Mouse (Mus musculus) liver, embryonic 13.5 days (tissue): Measurements from ENCODE around the gene Saa3. TPM values are rescaled to one million over a fixed set of nuclear protein-coding genes. Genes with fewer than 3 reads are reported as not detected.
"Not testable (repeated sequence)": the region's sequence is repeated elsewhere in the genome, so short reads cannot be mapped to it uniquely, and the experiment has no call there.

Source experiments
- ATAC-seq: fragments of 200-750 bp; cut with Nextera tagmentation; 2 replicates; pipeline ENCODE4 v1.8.0; 2017; ENCODE audit warnings: low read depth, mild to moderate bottlenecking, moderate number of reproducible peaks, moderate library complexity
- DNase-seq: peaks from one replicate; pipeline ENCODE4 v3.0.0; 2022
- H3K27ac ChIP-seq: fragments of 300-500 bp; sonication (generic); 2 replicates; pipeline ENCODE4 v1.5.1; 2015; ENCODE audit warnings: moderate library complexity, mild to moderate bottlenecking, inconsistent platforms
- H3K27me3 ChIP-seq: fragments of 300-500 bp; sonication (generic); 2 replicates; pipeline ENCODE4 v1.6.1; 2015; ENCODE audit warnings: mild to moderate bottlenecking, inconsistent platforms
- H3K36me3 ChIP-seq: fragments of 300-500 bp; sonication (generic); 2 replicates; pipeline ENCODE4 v1.6.1; 2015; ENCODE audit warnings: mild to moderate bottlenecking, inconsistent platforms
- H3K4me1 ChIP-seq: fragments of 300-500 bp; sonication (generic); replicated peaks from 2 replicates; pipeline ENCODE4 v1.6.1; 2015; ENCODE audit warnings: inconsistent platforms
- H3K4me2 ChIP-seq: fragments of 300-500 bp; sonication (generic); 2 replicates; pipeline ENCODE4 v1.6.1; 2015; ENCODE audit warnings: inconsistent platforms, mild to moderate bottlenecking, moderate library complexity
- H3K4me3 ChIP-seq: fragments of 300-500 bp; sonication (generic); replicated peaks from 2 replicates; pipeline ENCODE4 v1.5.1; 2015; ENCODE audit warnings: mild to moderate bottlenecking, inconsistent platforms
- H3K9ac ChIP-seq: fragments of 300-500 bp; sonication (generic); 2 replicates; pipeline ENCODE4 v1.6.1; 2015; ENCODE audit warnings: mild to moderate bottlenecking, inconsistent platforms
- H3K9me3 ChIP-seq: fragments of 300-500 bp; sonication (generic); replicated peaks from 2 replicates; pipeline ENCODE4 v1.6.1; 2016; ENCODE audit warnings: inconsistent platforms
- WGBS: fragments of 180-500 bp; shearing (Covaris S2); methylation state at CpG from one replicate; pipeline ENCODE4 v1.1.7; 2015; ENCODE audit not compliant: insufficient replicate concordance; 5-methylcytosine and 5-hydroxymethylcytosine counted together
- polyA plus RNA-seq: library from polyadenylated mRNA; unstranded; fragments of >200 nt; fragmentation: Nextera tagmentation; extraction: Ambion mirVana; gene quantifications from 2 replicates; pipeline ENCODE4 v1.2.1, GENCODE M21; 2015

The Saa3 gene
- polyA plus RNA-seq, 1 experiment from 2014 or later: 1.2 TPM

DNA sequence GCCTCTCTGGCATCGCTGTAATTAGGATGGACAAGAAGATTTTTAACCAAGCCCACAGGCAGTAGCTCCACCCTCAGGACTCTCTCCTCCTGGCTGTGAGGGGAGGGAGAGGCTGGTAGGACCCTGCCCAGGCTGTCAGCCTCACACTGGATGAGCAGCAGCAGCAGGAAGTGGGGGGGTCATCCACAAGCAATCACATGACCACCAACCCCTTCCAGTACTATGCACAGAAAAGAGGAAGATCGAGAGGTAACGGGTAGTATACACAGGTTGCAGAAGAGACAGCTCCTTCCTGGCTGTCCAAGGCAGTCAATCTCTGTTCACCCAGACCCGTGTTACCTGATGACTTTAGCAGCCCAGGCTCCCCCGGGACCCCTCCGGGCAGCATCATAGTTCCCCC lies 3.2 kb downstream of the Saa3 start:
- no peaks in the 10 kb centered on the region for H3K27me3 ChIP-seq
- 21% methylated on average over 6 of the region's 6 CpGs for WGBS
- no peak overlapping the region for H3K4me3 ChIP-seq
- H3K9me3 ChIP-seq: no peaks in the 10 kb centered on the region
- no peak overlapping the region for H3K27ac ChIP-seq
- no peak for DNase-seq
- no peak for ATAC-seq
- peaks cover 12% of the 10 kb centered on the region for H3K36me3 ChIP-seq
- no peak overlapping the region for H3K9ac ChIP-seq
- peaks cover 13% of the 10 kb centered on the region for H3K4me1 ChIP-seq
- no peak overlapping the region for H3K4me2 ChIP-seq

DNA sequence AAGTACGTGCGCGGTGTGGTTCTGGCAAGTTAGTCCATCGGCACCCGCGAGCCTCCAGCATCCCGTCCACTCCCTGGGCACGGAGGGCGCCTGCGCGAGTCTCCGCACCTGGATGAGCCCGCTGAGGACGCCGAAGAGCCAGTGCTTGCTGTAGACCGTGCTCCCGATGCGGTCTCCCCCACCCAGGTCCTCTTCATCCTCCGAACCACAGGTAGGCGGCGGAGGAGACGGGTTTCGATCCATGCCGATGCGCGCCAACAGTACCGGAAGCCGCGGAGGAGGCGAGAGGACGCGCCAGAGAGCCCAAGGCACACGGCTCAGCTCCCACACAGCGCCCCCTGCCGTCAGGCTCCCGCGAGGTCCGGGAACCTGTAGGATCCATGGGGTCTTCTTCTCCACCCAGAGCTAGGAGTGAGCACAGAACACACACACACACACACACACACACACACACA lies 5.1 kb downstream of the Saa3 start, which contains the start of gene Saal1:
Saal1 (minus strand) TSS at position 291 of the 455 bp plus-strand sequence.
- peak within 1 kb of the TSS; percentile 68 for H3K4me2 ChIP-seq
- DNase-seq (peak; percentile 82), ATAC-seq (peak; percentile 90)
- peaks cover 26% of the 10 kb centered on the region for H3K36me3 ChIP-seq
- H3K27ac ChIP-seq: peak within 1 kb of the TSS; percentile 60
- WGBS: under 1% methylated on average over 38 of the region's 38 CpGs
- peak within 1 kb of the TSS; percentile 84 for H3K4me3 ChIP-seq
- no peaks in the 10 kb centered on the region for H3K27me3 ChIP-seq
- peak within 1 kb of the TSS; percentile 86 for H3K9ac ChIP-seq
- peaks cover 16% of the 10 kb centered on the region for H3K4me1 ChIP-seq
- no peaks in the 10 kb centered on the region for H3K9me3 ChIP-seq

DNA sequence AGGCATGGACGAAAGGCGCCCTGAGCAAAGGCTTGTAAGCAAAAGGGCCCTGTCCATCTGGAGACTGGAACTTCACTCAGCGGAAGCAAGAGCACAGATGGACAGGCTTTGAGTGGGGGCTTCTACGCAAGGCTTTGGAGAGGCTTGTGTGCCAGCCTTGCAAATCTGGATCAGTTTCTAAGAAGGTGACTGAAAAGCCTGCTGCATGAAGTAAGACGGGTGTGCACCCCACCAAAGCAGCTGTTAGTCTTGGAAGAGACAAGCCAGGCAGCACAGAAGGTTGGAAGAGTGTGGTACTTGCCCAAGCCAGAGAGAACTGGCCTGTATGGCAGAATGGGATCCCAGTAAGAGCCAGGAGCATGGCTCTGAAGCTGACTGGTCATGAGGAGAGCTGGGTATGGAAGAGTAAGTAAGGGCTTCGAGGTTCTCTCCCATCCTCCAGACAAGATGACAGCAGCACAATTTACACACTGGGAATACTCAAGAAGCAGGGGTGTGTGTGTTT lies 14.9 kb downstream of the Saa3 start:
- 81% methylated on average over 6 of the region's 6 CpGs for WGBS
- peaks cover 90% of the 10 kb centered on the region for H3K36me3 ChIP-seq
- H3K4me3 ChIP-seq: no peak overlapping the region
- H3K9ac ChIP-seq: no peak overlapping the region
- no peaks in the 10 kb centered on the region for H3K9me3 ChIP-seq
- H3K27ac ChIP-seq: no peak overlapping the region
- ATAC-seq (no peak), DNase-seq (no peak)
- H3K27me3 ChIP-seq: no peaks in the 10 kb centered on the region
- H3K4me1 ChIP-seq: peaks cover 17% of the 10 kb centered on the region
- no peak overlapping the region for H3K4me2 ChIP-seq

DNA sequence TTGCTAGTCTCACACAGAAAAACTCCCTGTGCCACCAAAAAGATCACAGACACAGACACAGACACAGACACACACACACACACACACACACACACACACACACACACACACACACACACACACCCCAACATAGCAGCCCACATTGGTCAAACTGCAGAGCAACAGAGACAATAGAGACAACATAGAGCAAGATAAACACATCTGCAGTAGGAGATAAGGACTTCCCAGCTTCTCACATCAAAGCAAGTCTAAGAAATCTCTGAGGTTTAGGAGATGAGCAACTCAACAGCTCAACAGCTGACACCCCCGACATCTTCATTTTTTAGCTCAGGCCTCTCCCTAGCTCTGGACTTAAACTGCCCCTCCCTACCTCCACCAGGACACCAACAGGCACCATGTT lies 18.7 kb downstream of the Saa3 start:
- Histone ChIP-seq H3K4me1 (peaks cover 11% of the 10 kb centered on the region), H3K27ac (no peak overlapping the region), H3K9ac (no peak overlapping the region), H3K4me2 (no peak overlapping the region), H3K36me3 (peaks cover 76% of the 10 kb centered on the region), H3K27me3 (no peaks in the 10 kb centered on the region), H3K4me3 (no peak overlapping the region), H3K9me3 (no peaks in the 10 kb centered on the region)
- WGBS: 6% methylated on average over 1 of the region's 1 CpGs
- peak; percentile 76 for ATAC-seq
- DNase-seq: no peak

DNA sequence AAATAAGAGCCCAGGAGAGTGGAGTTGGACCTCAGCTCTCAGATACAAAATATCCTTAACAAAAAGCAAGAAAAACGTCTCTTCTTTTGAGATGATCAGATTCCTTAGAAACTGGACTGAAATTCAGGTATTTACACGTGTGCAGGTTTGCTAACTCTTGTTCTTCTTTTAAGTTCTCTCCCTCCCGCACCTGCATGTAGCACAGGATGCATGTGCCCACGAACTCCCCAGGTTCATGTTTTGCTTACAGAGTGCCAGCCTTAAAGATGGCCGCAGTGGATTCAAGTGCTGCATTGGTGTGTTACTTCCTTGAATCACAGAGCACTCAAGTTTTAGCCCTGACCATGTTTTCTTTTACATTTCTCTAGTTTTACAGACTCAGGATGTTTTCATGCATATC lies 28.7 kb downstream of the Saa3 start:
- Histone ChIP-seq H3K9ac (no peak overlapping the region), H3K27ac (no peak overlapping the region), H3K9me3 (no peaks in the 10 kb centered on the region), H3K4me1 (no peaks in the 10 kb centered on the region), H3K27me3 (no peaks in the 10 kb centered on the region), H3K4me3 (no peak overlapping the region), H3K36me3 (peaks cover 36% of the 10 kb centered on the region), H3K4me2 (no peak overlapping the region)
- ATAC-seq (no peak), DNase-seq (no peak)
- WGBS: 70% methylated on average over 5 of the region's 5 CpGs

DNA sequence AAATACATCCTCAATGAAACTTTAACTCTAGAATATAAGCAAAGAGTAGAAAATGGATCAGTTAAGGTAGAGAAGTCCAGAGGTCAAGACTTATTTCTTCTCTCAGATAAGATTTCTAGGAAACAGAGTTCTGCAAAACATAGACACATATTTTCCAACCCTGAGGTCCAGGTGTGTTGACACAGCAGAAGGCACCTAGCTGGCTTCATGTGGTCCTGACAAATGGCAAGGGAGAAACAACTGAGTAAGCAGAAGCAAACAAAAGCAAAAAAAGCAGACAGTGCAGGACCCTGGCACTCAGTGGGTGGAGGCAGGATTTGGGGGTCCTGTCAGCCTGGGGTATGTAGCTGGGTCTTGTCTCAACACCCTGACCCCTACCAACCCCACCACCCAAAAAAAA lies 34.8 kb downstream of the Saa3 start:
- Histone ChIP-seq H3K4me3 (no peak overlapping the region), H3K4me2 (no peak overlapping the region), H3K9me3 (no peaks in the 10 kb centered on the region), H3K4me1 (peaks cover 4% of the 10 kb centered on the region; the same call in 1 of the 2 replicates), H3K9ac (no peak overlapping the region), H3K27me3 (no peaks in the 10 kb centered on the region), H3K27ac (no peak overlapping the region), H3K36me3 (no peaks in the 10 kb centered on the region)
- DNase-seq: no peak
- ATAC-seq: no peak

DNA sequence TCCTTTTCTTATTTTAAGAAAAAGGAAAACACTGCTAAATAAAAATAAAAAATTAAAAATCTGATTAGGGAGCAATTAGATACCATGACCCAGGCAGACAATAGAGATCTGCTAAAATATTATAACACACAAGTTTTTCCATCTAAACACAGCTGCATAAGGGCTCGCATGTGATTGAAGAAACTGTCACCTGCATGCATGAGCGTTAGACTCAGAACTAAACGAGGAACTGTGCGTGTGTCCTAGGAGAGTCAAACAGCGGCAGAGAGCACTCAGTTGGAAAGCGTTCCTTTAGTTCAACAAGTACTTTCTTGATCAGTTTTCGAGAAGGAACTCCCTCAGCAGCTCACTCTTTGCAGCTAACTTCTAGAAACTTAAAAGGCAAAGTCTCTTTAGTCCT lies 36.5 kb downstream of the Saa3 start:
- not testable (repeated sequence) for H3K27ac ChIP-seq, H3K9ac ChIP-seq

DNA sequence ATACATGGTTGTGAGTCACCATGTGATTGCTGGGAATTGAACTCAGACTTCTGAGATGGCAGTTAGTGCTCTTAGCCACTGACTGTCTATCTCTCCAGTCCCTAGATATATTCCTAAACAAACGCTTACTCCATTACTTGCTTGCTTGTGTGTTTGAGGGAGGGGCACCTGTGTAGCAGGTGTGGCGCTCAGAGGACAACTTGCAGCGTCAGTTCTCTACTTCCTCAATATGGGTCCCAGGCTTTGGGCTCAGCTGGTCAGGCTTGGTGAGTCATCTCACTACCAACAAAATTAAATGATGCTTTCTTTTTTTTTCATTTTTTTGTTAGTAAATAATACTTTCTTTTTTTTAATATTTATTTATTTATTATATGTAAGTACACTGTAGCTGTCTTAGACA lies 37.1 kb downstream of the Saa3 start:
- Histone ChIP-seq H3K4me2 (no peak overlapping the region), H3K4me3 (no peak overlapping the region), H3K36me3 (no peaks in the 10 kb centered on the region), H3K27me3 (0 out of 2 replicates have a peak, but pooled peaks cover 2% of the 10 kb centered on the region), H3K9me3 (no peaks in the 10 kb centered on the region), H3K4me1 (peaks cover 4% of the 10 kb centered on the region; the same call in 1 of the 2 replicates), H3K9ac (no peak overlapping the region), H3K27ac (no peak overlapping the region)
- WGBS: 45% methylated on average over 3 of the region's 3 CpGs
- DNase-seq (no peak), ATAC-seq (no peak)

More for the DNA sequence above, 36.5 kb downstream of the Saa3 start:
- H3K4me3 ChIP-seq, DNase-seq, ATAC-seq, H3K4me1 ChIP-seq, H3K36me3 ChIP-seq, H3K27me3 ChIP-seq, H3K4me2 ChIP-seq, H3K9me3 ChIP-seq: not testable (repeated sequence)
- 67% methylated on average over 7 of the region's 7 CpGs for WGBS

DNA sequence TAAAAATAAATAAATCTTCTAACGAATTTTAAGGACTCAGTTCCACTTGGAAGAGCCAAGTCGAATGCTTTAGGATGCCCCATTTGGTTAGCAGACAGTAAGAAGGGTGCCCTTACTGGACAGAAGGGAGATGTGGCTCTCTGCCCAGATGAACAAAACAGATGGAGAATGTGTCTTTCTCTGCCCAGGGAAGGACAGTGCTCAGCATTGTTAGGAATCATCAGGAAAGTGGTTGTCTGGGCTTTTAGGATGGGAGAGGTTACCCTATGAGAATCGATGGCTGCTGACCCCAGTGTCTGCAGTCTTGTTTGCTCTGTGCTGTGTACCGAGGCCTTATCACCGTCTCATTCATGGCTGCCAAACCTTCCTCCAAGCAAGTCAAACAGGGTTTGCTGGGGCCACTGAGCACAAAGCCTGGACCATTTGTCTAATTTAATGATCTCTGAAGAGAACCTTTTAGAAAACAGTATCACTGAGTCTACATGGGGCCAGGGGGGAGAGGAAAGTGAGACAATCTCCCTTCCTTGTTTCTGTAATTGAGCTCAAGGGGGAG lies 38.6 kb downstream of the Saa3 start:
- no peak overlapping the region for H3K27ac ChIP-seq
- H3K36me3 ChIP-seq: no peaks in the 10 kb centered on the region
- H3K4me1 ChIP-seq: peaks cover 4% of the 10 kb centered on the region; the same call in 1 of the 2 replicates
- H3K4me3 ChIP-seq: no peak overlapping the region
- WGBS: 38% methylated on average over 5 of the region's 5 CpGs
- H3K27me3 ChIP-seq: 0 out of 2 replicates have a peak, but pooled peaks cover 3% of the 10 kb centered on the region
- no peak overlapping the region for H3K9ac ChIP-seq
- ATAC-seq: no peak
- no peaks in the 10 kb centered on the region for H3K9me3 ChIP-seq
- DNase-seq: no peak
- no peak overlapping the region for H3K4me2 ChIP-seq

DNA sequence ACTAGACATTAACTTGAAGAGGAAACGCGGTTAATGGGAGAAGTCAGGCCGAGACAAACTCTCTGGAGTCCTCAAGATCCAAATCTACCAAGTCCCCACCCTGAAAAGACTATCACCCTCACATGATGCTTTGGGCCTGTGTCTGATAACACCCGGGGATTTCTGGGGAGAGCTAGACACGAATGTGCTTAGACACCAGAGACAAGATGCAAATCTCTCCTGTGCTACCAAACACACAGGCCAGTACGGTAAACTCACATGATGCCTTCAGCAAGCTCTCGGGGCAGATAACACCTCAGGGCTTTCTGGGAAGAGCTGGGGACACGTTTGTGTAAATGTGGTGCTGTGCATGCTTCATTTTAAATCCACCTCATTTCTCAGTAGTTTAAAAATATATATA lies 39.6 kb downstream of the Saa3 start:
- WGBS: 35% methylated on average over 8 of the region's 8 CpGs
- Histone ChIP-seq H3K4me2 (no peak overlapping the region), H3K4me3 (no peak overlapping the region), H3K27me3 (peaks cover 5% of the 10 kb centered on the region; the same call in 1 of the 2 replicates), H3K36me3 (no peaks in the 10 kb centered on the region), H3K9me3 (no peaks in the 10 kb centered on the region), H3K27ac (no peak overlapping the region), H3K9ac (no peak overlapping the region), H3K4me1 (peaks cover 4% of the 10 kb centered on the region; the same call in 1 of the 2 replicates)
- ATAC-seq (no peak), DNase-seq (no peak)

DNA sequence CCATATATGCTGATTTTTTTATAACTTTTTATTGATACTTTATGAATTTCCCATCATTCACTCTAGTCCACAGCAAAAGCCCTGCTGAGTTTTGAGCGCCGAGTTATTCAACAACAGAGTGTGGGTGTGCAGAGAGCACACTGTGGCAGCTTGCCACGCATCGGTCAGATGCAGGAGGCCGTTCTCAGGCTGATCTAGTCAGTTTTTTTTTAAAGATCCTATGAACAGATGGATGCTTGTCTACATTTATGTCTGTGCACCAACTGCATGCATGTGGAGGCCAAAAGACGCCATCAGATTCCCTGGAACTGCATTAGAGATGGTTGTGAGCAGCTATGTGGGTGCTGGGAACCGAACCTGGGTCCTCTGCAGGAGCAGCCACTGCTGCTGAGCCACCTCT lies 40.4 kb downstream of the Saa3 start:
- Histone ChIP-seq H3K4me1 (peaks cover 4% of the 10 kb centered on the region; the same call in 1 of the 2 replicates), H3K4me2 (no peak overlapping the region), H3K4me3 (no peak overlapping the region), H3K9ac (no peak overlapping the region), H3K27me3 (peaks cover 5% of the 10 kb centered on the region; the same call in 1 of the 2 replicates), H3K9me3 (no peaks in the 10 kb centered on the region), H3K36me3 (no peaks in the 10 kb centered on the region), H3K27ac (no peak overlapping the region)
- WGBS: 77% methylated on average over 7 of the region's 7 CpGs
- DNase-seq (no peak), ATAC-seq (no peak)

DNA sequence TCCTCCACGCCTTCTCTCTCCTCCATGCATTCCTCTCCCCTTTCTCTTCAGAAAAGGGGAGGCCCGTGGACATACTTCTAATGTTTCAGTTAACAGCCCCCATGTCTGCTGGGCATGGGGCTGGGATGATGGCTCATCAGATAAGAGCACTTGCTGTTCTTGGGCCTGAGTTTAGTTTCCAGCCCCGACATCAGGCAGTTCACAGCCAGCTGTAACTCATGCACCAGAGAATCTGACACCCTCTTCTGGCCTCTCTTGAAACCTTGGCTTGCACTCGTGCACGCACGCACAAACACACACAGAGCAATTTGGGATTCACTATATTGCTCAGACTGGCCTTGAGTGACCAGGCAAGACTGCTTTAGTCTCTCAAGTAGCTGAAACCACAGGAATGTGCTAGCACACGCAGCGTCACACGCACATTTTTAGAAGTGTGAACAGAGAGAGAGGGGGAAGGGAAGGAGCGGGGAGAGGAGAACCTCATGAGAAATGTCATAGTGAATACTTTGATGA lies 43.3 kb downstream of the Saa3 start, which contains the start of gene Tph1:
Tph1 (minus strand) TSS at position 378 of the 513 bp plus-strand sequence.
- Histone ChIP-seq H3K27ac (no peak within 1 kb of the TSS), H3K9me3 (no peaks in the 10 kb centered on the region), H3K4me2 (no peak within 1 kb of the TSS), H3K4me1 (peaks cover under 1% of the 10 kb centered on the region; the same call in 1 of the 2 replicates), H3K36me3 (no peaks in the 10 kb centered on the region), H3K9ac (no peak within 1 kb of the TSS), H3K4me3 (no peak within 1 kb of the TSS), H3K27me3 (peaks cover 25% of the 10 kb centered on the region)
- DNase-seq (no peak), ATAC-seq (no peak)
- WGBS: 37% methylated on average over 10 of the region's 10 CpGs
